Mouse (Mus musculus) frontal cortex, postnatal 25 days (tissue): ENCODE data around the gene Lrrk2.

Experiments used
- DNase-seq, 2 experiments: peaks; one replicate each; pipeline ENCODE4 v3.0.0; 2022; ENCODE audit warnings: low spot score in 2 of 2

Lrrk2 gene

GRCm38 (mm10) chr15:91685880-91686563 lies 13.0 kb downstream of the Lrrk2 start:
- DNase-seq = no peak

GRCm38 (mm10) chr15:91690648-91691047 lies 17.7 kb downstream of the Lrrk2 start:
- no peak for DNase-seq

GRCm38 (mm10) chr15:91693051-91693450 lies 20.1 kb downstream of the Lrrk2 start:
- no peak for DNase-seq

- no peak for DNase-seq
Measured at GRCm38 (mm10) chr15:91693856-91694255, 20.9 kb downstream of the Lrrk2 start.

GRCm38 (mm10) chr15:91700841-91701240 lies 27.9 kb downstream of the Lrrk2 start:
- DNase-seq = no peak

- DNase-seq = no peak
Measured at GRCm38 (mm10) chr15:91702991-91703715, 30.2 kb downstream of the Lrrk2 start.

- no peak for DNase-seq
Measured at GRCm38 (mm10) chr15:91704091-91704490, 31.1 kb downstream of the Lrrk2 start.

GRCm38 (mm10) chr15:91709207-91710130 lies 36.5 kb downstream of the Lrrk2 start:
- DNase-seq = no peak

- no peak for DNase-seq
Measured at GRCm38 (mm10) chr15:91735216-91735922, 62.4 kb downstream of the Lrrk2 start.

- peak in 1 of 2 experiments; percentile 14 for DNase-seq
Measured at GRCm38 (mm10) chr15:91736791-91737533, 64.0 kb downstream of the Lrrk2 start.

- no peak for DNase-seq
Measured at GRCm38 (mm10) chr15:91738808-91739207, 65.8 kb downstream of the Lrrk2 start.

GRCm38 (mm10) chr15:91745501-91745900 lies 72.5 kb downstream of the Lrrk2 start:
- DNase-seq = no peak

- DNase-seq = peak in 1 of 2 experiments; percentile 32
Measured at GRCm38 (mm10) chr15:91752111-91752510, 79.1 kb downstream of the Lrrk2 start.

- DNase-seq = no peak
Measured at GRCm38 (mm10) chr15:91753378-91754080, 80.6 kb downstream of the Lrrk2 start.

GRCm38 (mm10) chr15:91754546-91754945 lies 81.6 kb downstream of the Lrrk2 start:
- DNase-seq = peak; percentile 35

- no peak for DNase-seq
Measured at GRCm38 (mm10) chr15:91755756-91756155, 82.8 kb downstream of the Lrrk2 start.

- no peak for DNase-seq
Measured at GRCm38 (mm10) chr15:91772041-91772440, 99.1 kb downstream of the Lrrk2 start.

GRCm38 (mm10) chr15:91779166-91779565 lies 106.2 kb downstream of the Lrrk2 start:
- DNase-seq = no peak

GRCm38 (mm10) chr15:91781172-91781571 lies 108.2 kb downstream of the Lrrk2 start:
- peak in 1 of 2 experiments; percentile 32 for DNase-seq

- no peak for DNase-seq
Measured at GRCm38 (mm10) chr15:91788338-91788737, 115.4 kb downstream of the Lrrk2 start.
